Mouse (Mus musculus) liver, adult 10 weeks (tissue): Measurements from ENCODE around the gene Klhl23. TPM values are rescaled to one million over a fixed set of nuclear protein-coding genes. Genes with fewer than 3 reads are reported as not detected.

ENCODE experiments used
- polyA plus RNA-seq: library from polyadenylated mRNA; stranded (reverse); fragments of 350-450 nt; fragmentation: Illumina TruSeq; extraction: RNeasy Lipid Tissue Mini Kit (QIAGEN cat#74804); gene quantifications from one replicate; pipeline ENCODE4 v1.2.3, GENCODE M21; 2014; ENCODE audit warnings: low read depth, low replicate concordance

Gene Klhl23
- 1.2 TPM for polyA plus RNA-seq

GRCm38 (mm10) chr2:69821711-69822110, at the start of gene Klhl23:
Gene Klhl23, plus strand, starts transcription at chr2:69821944.

GRCm38 (mm10) chr2:69789429-69790069, 32.2 kb upstream of the Klhl23 start, which contains the start of the genes Ccdc173 and Phospho2:
Gene Ccdc173, minus strand, starts transcription at chr2:69789575.
Gene Phospho2, plus strand, starts transcription at chr2:69789623.

GRCm38 (mm10) chr2:69861485-69862091, 39.8 kb downstream of the Klhl23 start, which contains the start of gene Ssb:
Gene Ssb, plus strand, starts transcription at chr2:69861562.

GRCm38 (mm10) chr2:69885451-69886305, 63.9 kb downstream of the Klhl23 start, which contains the start of gene Mettl5:
Gene Mettl5, minus strand, starts transcription at chr2:69885615.

Other genes starting within 250 kb of the Klhl23 start
- gene Lrp2, start 235.9 kb upstream of the Klhl23 start, polyA plus RNA-seq, result 0.08 TPM
- gene Bbs5, start 174.8 kb upstream of the Klhl23 start, polyA plus RNA-seq, result 12.2 TPM
- not detected for gene Klhl41, start 151.8 kb upstream of the Klhl23 start, polyA plus RNA-seq
- 33.9 TPM for gene Fastkd1, start 108.4 kb upstream of the Klhl23 start, polyA plus RNA-seq
- 51.1 TPM for gene Ppig, start 99.4 kb upstream of the Klhl23 start, polyA plus RNA-seq
- 0.85 TPM for gene Ccdc173, start 32.4 kb upstream of the Klhl23 start, polyA plus RNA-seq
- 41.3 TPM for gene Phospho2, start 32.3 kb upstream of the Klhl23 start, polyA plus RNA-seq
- 239 TPM for gene Ssb, start 39.6 kb downstream of the Klhl23 start, polyA plus RNA-seq
- gene Mettl5, start 63.7 kb downstream of the Klhl23 start, polyA plus RNA-seq, result 57.9 TPM
- gene Ubr3, start 75.3 kb downstream of the Klhl23 start, polyA plus RNA-seq, result 88.3 TPM
- not detected for gene Myo3b, start 217.2 kb downstream of the Klhl23 start, polyA plus RNA-seq